Mouse (Mus musculus): ENCODE data around the gene Card10. TPM values are rescaled to one million over a fixed set of nuclear protein-coding genes. Genes with fewer than 3 reads are reported as not detected.

Gene Card10
- polyA plus RNA-seq, 1 experiment from 2014 or later: 2.6 TPM

DNA sequence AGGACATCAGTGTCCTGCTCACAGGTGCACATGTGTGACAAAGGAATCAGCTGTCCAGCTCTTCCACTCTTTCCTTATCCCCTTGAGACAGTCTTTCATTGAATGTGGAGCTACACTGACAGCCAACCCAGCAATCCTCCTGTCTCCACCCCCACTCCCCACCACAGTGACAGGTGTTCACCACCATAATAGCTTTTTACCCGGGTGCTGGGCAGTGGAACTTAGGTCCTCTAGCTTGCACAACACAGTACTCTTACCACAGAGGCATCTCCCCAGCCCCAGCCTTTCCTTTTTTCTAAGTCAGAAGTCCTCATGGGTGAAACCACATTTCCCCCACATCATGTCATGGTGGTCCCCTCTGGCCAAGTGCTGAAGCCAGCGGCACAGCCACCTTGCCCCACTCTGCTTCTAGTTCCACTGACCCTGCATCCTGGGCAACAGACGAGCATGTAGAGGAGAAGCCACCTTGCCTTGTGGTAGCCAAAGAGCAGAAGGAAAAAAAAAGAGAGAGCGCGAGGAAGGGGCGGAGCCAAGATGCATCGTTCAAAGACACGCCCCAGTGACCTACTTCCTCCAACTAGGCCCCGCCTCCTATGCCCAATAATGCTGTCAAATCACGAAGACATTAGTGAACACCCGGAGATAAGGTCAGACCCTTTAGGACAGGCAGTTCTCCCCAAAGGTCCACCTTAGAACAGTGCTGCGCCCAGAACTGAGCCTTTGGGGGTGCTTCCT is 72.4 kb downstream of the Card10 start:
- Histone ChIP-seq H3K4me3 (no peak overlapping the region), H3K9me3 (no peaks in the 10 kb centered on the region), H3K27me3 (ENCODE audit: poor library complexity, severe bottlenecking) (peaks cover 6% of the 10 kb centered on the region; the same call in 1 of the 2 replicates), H3K36me3 (replicated peaks) (no peaks in the 10 kb centered on the region), H3K4me1 (peaks cover 6% of the 10 kb centered on the region), H3K27ac (no peak overlapping the region)
- DNase-seq (ENCODE audit: extremely low spot score, low spot score): no peak
- WGBS: 87% methylated on average over 12 of the region's 12 CpGs

DNA sequence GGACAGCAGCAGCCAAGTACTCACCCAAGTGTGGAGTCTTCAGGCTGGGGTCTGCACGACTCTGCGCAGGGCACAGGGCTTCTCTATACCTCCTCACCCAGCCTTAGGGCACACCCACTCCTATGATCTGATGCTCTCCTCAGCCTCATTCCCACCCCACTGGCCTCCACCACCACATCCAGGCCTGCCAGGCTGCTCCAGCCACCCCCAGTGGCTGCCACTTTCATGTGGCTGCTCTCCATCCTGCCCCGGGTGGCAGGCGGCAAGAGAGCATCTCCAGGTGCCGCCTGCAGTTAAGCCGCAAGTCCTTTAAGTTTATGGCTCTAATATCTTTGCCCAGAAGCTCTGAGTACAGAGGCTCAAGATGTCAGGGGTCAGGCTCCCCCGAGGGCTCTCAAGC is 76.1 kb downstream of the Card10 start:
- DNase-seq (ENCODE audit: extremely low spot score, low spot score): no peak
- 81% methylated on average over 7 of the region's 7 CpGs for WGBS
- H3K36me3 ChIP-seq (replicated peaks): no peaks in the 10 kb centered on the region
- H3K9me3 ChIP-seq: no peaks in the 10 kb centered on the region
- no peak overlapping the region for H3K4me3 ChIP-seq
- no peak overlapping the region for H3K27ac ChIP-seq
- 0 out of 2 replicates have a peak, but pooled peaks cover 2% of the 10 kb centered on the region for H3K4me1 ChIP-seq
- H3K27me3 ChIP-seq (ENCODE audit: poor library complexity, severe bottlenecking): peaks cover 8% of the 10 kb centered on the region; the same call in 1 of the 2 replicates

Other genes with a start within 250 kb of the Card10 start
- gene Rac2, start 230.3 kb downstream of the Card10 start, polyA plus RNA-seq (2016; fragmentation: Nextera tagmentation; extraction: Ambion mirVana): 3.1 and 6.1 TPM in 2 replicates
- gene Cyth4, start 206.0 kb downstream of the Card10 start, polyA plus RNA-seq (2016; fragmentation: Nextera tagmentation; extraction: Ambion mirVana): 4.5 TPM in 2 replicates
- gene Elfn2, start 84.3 kb downstream of the Card10 start, polyA plus RNA-seq (2016; fragmentation: Nextera tagmentation; extraction: Ambion mirVana): 0.05 and 0.15 TPM in 2 replicates
- gene Mfng, start 29.6 kb downstream of the Card10 start, polyA plus RNA-seq (2016; fragmentation: Nextera tagmentation; extraction: Ambion mirVana): 71.1 and 83.6 TPM in 2 replicates
- gene Cdc42ep1, start 39.6 kb upstream of the Card10 start, polyA plus RNA-seq (2016; fragmentation: Nextera tagmentation; extraction: Ambion mirVana): 12.6 and 12.7 TPM in 2 replicates
- gene Lgals2, start 52.5 kb upstream of the Card10 start, polyA plus RNA-seq (2016; fragmentation: Nextera tagmentation; extraction: Ambion mirVana): not detected in 2 replicates
- gene Gga1, start 74.1 kb upstream of the Card10 start, polyA plus RNA-seq (2016; fragmentation: Nextera tagmentation; extraction: Ambion mirVana): 46.8 and 52.6 TPM in 2 replicates
- 0.23 and 0.35 TPM in 2 replicates for gene Gm49510, start 96.6 kb upstream of the Card10 start, polyA plus RNA-seq (2016; fragmentation: Nextera tagmentation; extraction: Ambion mirVana)
- 21.0 and 21.5 TPM in 2 replicates for gene Sh3bp1, start 96.7 kb upstream of the Card10 start, polyA plus RNA-seq (2016; fragmentation: Nextera tagmentation; extraction: Ambion mirVana)
- 26.1 and 26.9 TPM in 2 replicates for gene Pdxp, start 110.9 kb upstream of the Card10 start, polyA plus RNA-seq (2016; fragmentation: Nextera tagmentation; extraction: Ambion mirVana)
- 200 and 217 TPM in 2 replicates for gene Lgals1, start 123.7 kb upstream of the Card10 start, polyA plus RNA-seq (2016; fragmentation: Nextera tagmentation; extraction: Ambion mirVana)
- 63.6 and 69.9 TPM in 2 replicates for gene Nol12, start 131.9 kb upstream of the Card10 start, polyA plus RNA-seq (2016; fragmentation: Nextera tagmentation; extraction: Ambion mirVana)
- gene Triobp, start 144.7 kb upstream of the Card10 start, polyA plus RNA-seq (2016; fragmentation: Nextera tagmentation; extraction: Ambion mirVana): 39.7 and 41.6 TPM in 2 replicates
- 427 and 444 TPM in 2 replicates for gene H1f0, start 225.4 kb upstream of the Card10 start, polyA plus RNA-seq (2016; fragmentation: Nextera tagmentation; extraction: Ambion mirVana)
- gene Galr3, start 238.8 kb upstream of the Card10 start, polyA plus RNA-seq (2016; fragmentation: Nextera tagmentation; extraction: Ambion mirVana): not detected in 2 replicates